Mouse (Mus musculus) liver, adult 2 months (tissue): ENCODE data around the gene Mtap. TPM values are rescaled to one million over a fixed set of nuclear protein-coding genes. Genes with fewer than 3 reads are reported as not detected.

ENCODE experiments used
- DNase-seq: peaks from one replicate; pipeline ENCODE4 v3.0.0-alpha.2; 2011; ENCODE audit warnings: low read depth, low spot score; ENCODE audit errors: extremely low read depth
- H3K27ac ChIP-seq: fragments of 200-500 bp; replicated peaks from 2 replicates; pipeline ENCODE4 v1.5.1; 2012; ENCODE audit warnings: low read depth, mild to moderate bottlenecking, control low read depth, inconsistent platforms, low read length; ENCODE audit not compliant: insufficient read depth
- H3K27me3 ChIP-seq: fragments of 200-500 bp; 2 replicates; pipeline ENCODE4 v1.6.1; 2012; ENCODE audit warnings: mild to moderate bottlenecking, moderate library complexity, low read length, inconsistent platforms; ENCODE audit not compliant: control insufficient read depth, insufficient read depth
- H3K36me3 ChIP-seq: fragments of 200-500 bp; 2 replicates; pipeline ENCODE4 v1.6.1; 2012; ENCODE audit warnings: low read length, inconsistent platforms; ENCODE audit not compliant: control insufficient read depth, insufficient read depth
- H3K4me1 ChIP-seq: fragments of 200-500 bp; 2 replicates; pipeline ENCODE4 v1.6.1; 2011; ENCODE audit warnings: low read length; ENCODE audit not compliant: control insufficient read depth, insufficient read depth
- H3K4me3 ChIP-seq: fragments of 200-500 bp; 2 replicates; pipeline ENCODE4 v1.5.1; 2011; ENCODE audit warnings: low read depth, mild to moderate bottlenecking, control low read depth, low read length, moderate library complexity; ENCODE audit not compliant: insufficient read depth
- H3K79me2 ChIP-seq: fragments of 200-500 bp; 2 replicates; pipeline ENCODE4 v1.6.1; 2012; ENCODE audit warnings: inconsistent platforms, mild to moderate bottlenecking, low read length, moderate library complexity; ENCODE audit not compliant: control insufficient read depth, insufficient read depth
- H3K9ac ChIP-seq: fragments of 200-500 bp; 2 replicates; pipeline ENCODE4 v1.6.1; 2012; ENCODE audit warnings: low read depth, mild to moderate bottlenecking, control low read depth, inconsistent platforms, low read length
- CTCF ChIP-seq: fragments of 200-500 bp; IDR thresholded peaks from 2 replicates; pipeline ENCODE4 v1.5.1; 2011; ENCODE audit warnings: low read depth, low read length, control low read depth
- POLR2A ChIP-seq: fragments of 200-500 bp; IDR thresholded peaks from 2 replicates; pipeline ENCODE4 v1.6.1; 2011; ENCODE audit warnings: low read length, control low read depth; ENCODE audit not compliant: insufficient read depth; ENCODE audit errors: extremely low read depth
- WGBS: fragments of 180-500 bp; shearing (Covaris S2); methylation state at CpG from one replicate; pipeline ENCODE4 v1.1.7; 2018; 5-methylcytosine and 5-hydroxymethylcytosine counted together
- polyA plus RNA-seq: library from polyadenylated mRNA; depleted of rRNA; stranded (reverse); fragments of >200 nt; gene quantifications from 2 replicates; pipeline ENCODE4 v1.2.3, GENCODE M21; 2012
- total RNA-seq: library from RNA; depleted of rRNA; stranded (reverse); fragments of >200 nt; gene quantifications from 2 replicates; pipeline ENCODE4 v1.2.3, GENCODE M21; 2014

Gene Mtap
- total and polyA plus RNA-seq, 2 experiments: 3.9 to 9.1 TPM

DNA sequence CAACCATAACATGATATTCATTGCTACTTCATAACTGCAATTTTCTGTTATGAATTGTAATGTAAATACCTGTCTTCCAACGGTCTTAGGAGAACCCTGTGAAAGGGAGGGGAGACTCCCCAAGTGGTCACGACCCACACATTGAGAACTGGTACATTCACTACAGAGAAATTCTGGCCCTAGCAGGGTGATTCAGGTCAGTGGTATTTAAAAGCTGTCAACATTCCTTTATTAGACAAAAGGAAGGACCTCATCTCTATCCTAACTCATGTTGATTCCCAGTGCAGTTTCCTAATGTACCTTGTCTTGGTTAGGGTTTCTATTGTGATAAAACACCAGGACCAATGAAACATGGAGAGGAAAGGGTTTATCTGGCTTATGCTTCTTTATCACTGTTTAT is 20.9 kb upstream of the Mtap start:
- DNase-seq: no peak
- Histone ChIP-seq H3K4me3 (no peak overlapping the region), H3K36me3 (no peaks in the 10 kb centered on the region), H3K27ac (no peak overlapping the region), H3K79me2 (no peaks in the 10 kb centered on the region), H3K27me3 (no peaks in the 10 kb centered on the region), H3K9ac (no peak overlapping the region), H3K4me1 (no peaks in the 10 kb centered on the region)
- TF ChIP-seq CTCF (no peak), POLR2A (no peak)
- WGBS: 89% methylated on average over 2 of the region's 2 CpGs

DNA sequence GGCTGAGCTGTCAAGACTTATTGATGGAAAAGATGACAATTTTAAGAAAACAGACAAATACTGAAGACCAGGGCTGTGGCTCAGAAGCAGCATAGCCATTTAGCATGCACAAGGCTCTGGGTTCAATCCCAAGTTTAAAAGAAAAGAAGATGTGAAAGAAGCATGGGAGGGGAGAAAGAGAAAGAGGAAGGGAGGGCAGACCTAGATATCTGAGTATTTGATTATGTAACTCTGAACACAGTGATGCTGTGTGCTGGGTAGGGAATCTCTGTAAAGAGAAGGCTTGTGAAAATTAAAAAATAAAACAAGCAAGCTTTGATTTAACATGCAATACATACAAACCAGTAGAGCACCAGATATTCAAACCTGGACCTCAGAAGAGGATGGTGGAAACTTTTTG is 17.0 kb upstream of the Mtap start:
- Histone ChIP-seq H3K79me2 (no peaks in the 10 kb centered on the region), H3K27ac (no peak overlapping the region), H3K36me3 (no peaks in the 10 kb centered on the region), H3K4me1 (no peaks in the 10 kb centered on the region), H3K4me3 (no peak overlapping the region), H3K9ac (no peak overlapping the region), H3K27me3 (no peaks in the 10 kb centered on the region)
- TF ChIP-seq POLR2A: no peak
- no peak for DNase-seq

DNA sequence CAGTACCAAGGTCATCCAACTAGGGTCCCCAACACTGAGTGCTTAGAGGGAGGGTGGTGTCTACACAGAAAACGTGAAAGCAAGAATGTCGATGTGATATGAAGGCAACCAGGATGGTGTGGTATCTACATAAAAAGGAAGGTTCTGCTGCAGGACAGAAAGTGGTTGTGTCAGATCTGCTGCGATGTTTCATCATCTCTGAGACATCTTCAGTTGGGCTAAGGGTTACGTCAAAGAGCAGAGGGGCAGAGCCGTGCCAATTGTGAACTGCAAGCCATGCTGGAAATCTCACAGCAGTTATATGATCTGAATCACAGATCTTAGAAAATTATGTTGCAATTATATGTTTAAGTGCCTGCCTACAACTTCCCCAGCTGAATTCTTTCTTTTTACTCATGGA is 16.6 kb upstream of the Mtap start:
- 85% methylated on average over 5 of the region's 5 CpGs for WGBS
- no peak overlapping the region for H3K27ac ChIP-seq
- no peaks in the 10 kb centered on the region for H3K27me3 ChIP-seq
- H3K4me3 ChIP-seq: no peak overlapping the region
- H3K79me2 ChIP-seq: no peaks in the 10 kb centered on the region
- TF ChIP-seq POLR2A (no peak), CTCF (no peak)
- H3K36me3 ChIP-seq: no peaks in the 10 kb centered on the region
- no peak overlapping the region for H3K9ac ChIP-seq
- DNase-seq: no peak
- no peaks in the 10 kb centered on the region for H3K4me1 ChIP-seq

DNA sequence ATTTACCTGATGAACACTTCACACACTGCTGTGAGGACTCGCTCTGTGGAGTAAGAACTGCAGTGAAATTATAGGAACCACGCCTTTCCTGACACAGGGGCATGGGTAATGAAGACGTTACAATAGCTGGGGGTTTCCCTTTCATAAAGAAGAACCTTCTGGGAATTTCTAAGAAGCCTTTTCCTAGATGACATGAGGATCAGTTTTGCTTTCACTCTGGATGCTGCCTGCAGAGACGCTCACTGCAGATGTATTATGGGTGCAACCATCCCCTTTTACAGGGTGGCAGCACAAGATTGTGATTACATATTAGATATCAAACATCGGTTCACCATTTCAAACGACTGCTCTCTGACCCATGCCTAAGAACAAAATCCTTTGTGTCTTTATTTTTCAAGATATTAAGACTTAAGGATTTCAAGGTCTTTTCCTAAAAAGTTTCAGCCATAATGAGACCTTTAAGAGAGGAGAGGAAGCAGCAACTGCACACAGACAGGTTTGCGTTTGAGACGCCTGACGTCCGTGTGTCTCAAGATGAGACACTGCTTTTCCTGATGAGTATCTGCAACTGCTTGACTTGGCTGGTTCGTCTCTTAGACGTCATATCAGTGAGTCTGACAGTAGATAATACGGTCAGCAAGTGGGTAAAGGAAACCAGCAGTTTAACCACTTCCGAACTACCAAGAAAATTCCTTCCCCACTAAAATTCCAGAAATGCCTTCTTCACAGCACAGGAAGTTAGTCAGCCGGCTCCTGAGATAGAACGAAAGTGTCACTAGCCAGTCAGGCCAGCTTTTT is 13.3 kb upstream of the Mtap start:
- WGBS: 75% methylated on average over 16 of the region's 16 CpGs
- DNase-seq: no peak
- no peaks in the 10 kb centered on the region for H3K36me3 ChIP-seq
- H3K4me3 ChIP-seq: no peak overlapping the region
- no peak overlapping the region for H3K27ac ChIP-seq
- peaks cover 5% of the 10 kb centered on the region for H3K4me1 ChIP-seq
- H3K27me3 ChIP-seq: no peaks in the 10 kb centered on the region
- no peaks in the 10 kb centered on the region for H3K79me2 ChIP-seq
- H3K9ac ChIP-seq: no peak overlapping the region
- TF ChIP-seq POLR2A (no peak), CTCF (no peak)

DNA sequence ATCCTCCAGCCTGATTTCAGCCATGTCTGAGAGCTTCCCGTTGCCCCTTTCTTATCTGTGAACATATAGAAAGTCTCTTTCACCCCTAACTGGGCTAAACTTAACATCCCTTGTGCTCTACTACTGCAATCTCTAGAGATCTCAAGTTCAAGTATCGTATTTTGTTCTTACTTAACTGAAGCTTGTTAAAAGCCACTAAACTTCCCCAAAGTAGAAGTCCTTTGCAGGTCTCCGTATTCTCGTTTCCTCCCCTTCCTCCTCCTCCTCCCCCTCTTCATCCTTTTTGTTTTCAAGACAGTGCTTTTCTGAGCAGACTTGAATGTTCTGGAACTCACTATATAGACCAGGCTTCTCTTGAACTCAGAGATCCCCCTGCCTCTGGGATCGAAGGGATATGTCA is 9.2 kb upstream of the Mtap start:
- H3K4me3 ChIP-seq: no peak overlapping the region
- H3K27ac ChIP-seq: no peak overlapping the region
- no peak overlapping the region for H3K9ac ChIP-seq

More for the DNA sequence above, 9.2 kb upstream of the Mtap start:
- H3K4me1 ChIP-seq: peaks cover 8% of the 10 kb centered on the region
- WGBS: 24% methylated on average over 5 of the region's 5 CpGs
- H3K27me3 ChIP-seq: no peaks in the 10 kb centered on the region
- DNase-seq: no peak
- TF ChIP-seq CTCF (no peak), POLR2A (no peak)
- no peaks in the 10 kb centered on the region for H3K79me2 ChIP-seq
- H3K36me3 ChIP-seq: no peaks in the 10 kb centered on the region
